Mouse (Mus musculus): ENCODE data around the gene Spsb2.
A peak's percentile ranks its signal among the peaks of the same experiment; 100 is the strongest.
"Not testable (repeated sequence)": the region's sequence is repeated elsewhere in the genome, so short reads cannot be mapped to it uniquely, and the experiment has no call there.

Spsb2 gene

GRCm38 (mm10) chr6:124817971-124818370, 9.5 kb downstream of the Spsb2 start:
- no peak for DNase-seq

GRCm38 (mm10) chr6:124820891-124821290, 12.4 kb downstream of the Spsb2 start:
- no peak for DNase-seq

GRCm38 (mm10) chr6:124822049-124822448, 13.6 kb downstream of the Spsb2 start:
- no peak for DNase-seq

- DNase-seq, result peak; percentile 71
These were observed 19.7 kb downstream of the Spsb2 start for GRCm38 (mm10) chr6:124828101-124828592.

GRCm38 (mm10) chr6:124828868-124829798, 20.7 kb downstream of the Spsb2 start, which contains the start of the genes Usp5 and Cdca3:
Gene Usp5 (minus strand): TSS chr6:124829484.
Gene Cdca3 (plus strand): TSS chr6:124829547.
- peak; percentile 100 for DNase-seq

GRCm38 (mm10) chr6:124829799-124830700, 21.6 kb downstream of the Spsb2 start:
- peak; percentile 96 for DNase-seq

GRCm38 (mm10) chr6:124831199-124831598, 22.7 kb downstream of the Spsb2 start:
- not testable (repeated sequence) for DNase-seq

- DNase-seq, result no peak
These were observed 23.2 kb downstream of the Spsb2 start for GRCm38 (mm10) chr6:124831649-124832048.

- DNase-seq, result no peak
These were observed 26.1 kb downstream of the Spsb2 start for GRCm38 (mm10) chr6:124834512-124835081.

- DNase-seq, result no peak
These were observed 27.1 kb downstream of the Spsb2 start for GRCm38 (mm10) chr6:124835531-124835930.

- no peak for DNase-seq
These were observed 27.9 kb downstream of the Spsb2 start for GRCm38 (mm10) chr6:124836411-124836810.

- no peak for DNase-seq
These were observed 31.3 kb downstream of the Spsb2 start for GRCm38 (mm10) chr6:124839805-124840204.

GRCm38 (mm10) chr6:124840241-124841167, 32.0 kb downstream of the Spsb2 start, which contains the start of gene Gnb3:
Gene Gnb3 (minus strand): TSS chr6:124840275.
- no peak for DNase-seq

- DNase-seq, result peak; percentile 92
These were observed 38.8 kb downstream of the Spsb2 start for GRCm38 (mm10) chr6:124847305-124847704.

- DNase-seq, result no peak
These were observed 42.1 kb downstream of the Spsb2 start for GRCm38 (mm10) chr6:124850535-124850934.

- DNase-seq, result no peak
These were observed 46.2 kb downstream of the Spsb2 start for GRCm38 (mm10) chr6:124854647-124855046.

GRCm38 (mm10) chr6:124856321-124856720, 47.9 kb downstream of the Spsb2 start:
- DNase-seq, result no peak

- peak; percentile 82 for DNase-seq
These were observed 48.7 kb downstream of the Spsb2 start, which contains the start of gene P3h3 for GRCm38 (mm10) chr6:124856916-124857839. Gene P3h3 (minus strand): TSS chr6:124857752.

- DNase-seq, result no peak
These were observed 49.5 kb downstream of the Spsb2 start for GRCm38 (mm10) chr6:124857840-124858530.
